Mouse (Mus musculus): ENCODE measurements around the gene Mfap4.

Gene Mfap4

GRCm38 (mm10) chr11:61484613-61485540, at the start of gene Mfap4:
Mfap4 (plus strand) TSS chr11:61485431.
- peak; percentile 61 for DNase-seq (ENCODE audit: low spot score)

- DNase-seq (ENCODE audit: low spot score): no peak
Measured at GRCm38 (mm10) chr11:61436298-61436697, 48.9 kb upstream of the Mfap4 start.

GRCm38 (mm10) chr11:61439170-61439569, 46.1 kb upstream of the Mfap4 start:
- DNase-seq (ENCODE audit: low spot score): no peak

GRCm38 (mm10) chr11:61440416-61440815, 44.8 kb upstream of the Mfap4 start:
- DNase-seq (ENCODE audit: low spot score): no peak

GRCm38 (mm10) chr11:61441670-61442069, 43.6 kb upstream of the Mfap4 start:
- DNase-seq (ENCODE audit: low spot score): no peak

- no peak for DNase-seq (ENCODE audit: low spot score)
Measured at GRCm38 (mm10) chr11:61443807-61444206, 41.4 kb upstream of the Mfap4 start.

- no peak for DNase-seq (ENCODE audit: low spot score)
Measured at GRCm38 (mm10) chr11:61447296-61447695, 37.9 kb upstream of the Mfap4 start.

GRCm38 (mm10) chr11:61448041-61448440, 37.2 kb upstream of the Mfap4 start:
- no peak for DNase-seq (ENCODE audit: low spot score)

DNA sequence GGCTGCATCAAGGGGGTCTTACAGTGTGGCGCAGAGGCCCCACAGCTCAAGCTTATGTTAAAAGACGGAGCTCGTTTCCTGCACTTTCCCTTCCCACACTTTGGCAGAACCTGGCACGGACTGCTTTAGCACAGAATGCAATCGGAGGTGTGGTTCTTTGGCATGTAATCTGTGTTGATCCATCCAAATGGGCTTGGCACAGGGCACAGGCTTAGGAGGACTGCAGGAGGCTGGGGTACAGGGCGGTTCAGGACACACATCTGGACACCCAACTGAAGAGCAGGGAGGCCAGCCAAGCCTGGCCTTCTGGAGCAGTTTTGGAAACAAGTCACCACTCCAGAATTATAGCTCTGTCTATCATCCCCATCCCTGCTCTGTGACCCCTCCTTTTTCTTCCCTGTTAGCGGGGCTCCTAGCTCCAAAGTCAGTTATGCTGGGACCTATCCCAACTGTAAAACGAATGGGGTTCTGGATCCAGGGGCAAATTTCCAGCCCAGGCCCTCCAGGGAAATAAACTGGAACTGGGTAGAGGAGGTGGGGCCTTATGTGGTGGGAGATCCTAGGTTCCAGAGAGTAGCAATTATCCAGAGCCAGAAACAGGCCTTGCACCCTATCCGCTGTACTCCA, 36.5 kb upstream of the Mfap4 start:
- no peak for DNase-seq (ENCODE audit: low spot score)

DNA sequence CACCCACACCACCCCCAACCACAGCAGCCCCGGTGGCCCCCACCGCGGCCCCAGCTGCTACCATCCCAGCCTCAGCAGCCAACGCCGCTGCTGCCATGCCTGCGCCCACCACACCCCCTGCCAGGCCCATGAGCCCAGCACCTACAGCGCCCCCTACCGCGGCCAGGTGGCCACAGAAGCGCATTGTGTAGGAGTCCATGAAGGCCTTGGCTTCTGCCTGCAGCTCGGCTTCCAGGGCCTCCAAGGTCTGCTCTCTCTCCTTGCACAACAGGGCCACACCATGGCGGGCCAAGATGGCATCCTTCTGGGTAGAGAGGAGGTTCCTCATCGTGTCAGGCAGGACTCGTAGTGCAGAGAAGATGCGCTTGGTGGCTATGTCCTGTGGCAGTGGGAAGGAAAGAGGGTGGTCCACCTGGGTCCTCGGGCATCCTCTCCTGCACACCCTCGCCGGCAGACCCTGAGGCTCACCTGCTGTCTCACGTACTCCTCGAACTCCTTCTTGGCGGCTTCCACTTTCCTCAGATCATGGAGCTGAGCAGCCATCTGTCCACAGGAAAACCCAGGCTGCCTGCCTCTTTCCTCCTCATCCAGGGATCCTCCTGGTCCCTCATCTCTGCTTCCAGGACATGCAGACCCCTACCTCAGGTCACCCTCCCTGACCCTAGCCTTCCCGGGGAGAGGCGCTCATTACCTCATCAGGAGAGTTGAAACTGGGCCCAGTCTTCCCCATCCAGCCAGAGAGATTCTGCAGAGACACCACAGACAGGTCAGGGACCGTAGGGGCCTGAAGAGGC, 35.5 kb upstream of the Mfap4 start:
- no peak for DNase-seq (ENCODE audit: low spot score)

- DNase-seq (ENCODE audit: low spot score): no peak
Measured at GRCm38 (mm10) chr11:61464071-61464470, 21.2 kb upstream of the Mfap4 start.

DNA sequence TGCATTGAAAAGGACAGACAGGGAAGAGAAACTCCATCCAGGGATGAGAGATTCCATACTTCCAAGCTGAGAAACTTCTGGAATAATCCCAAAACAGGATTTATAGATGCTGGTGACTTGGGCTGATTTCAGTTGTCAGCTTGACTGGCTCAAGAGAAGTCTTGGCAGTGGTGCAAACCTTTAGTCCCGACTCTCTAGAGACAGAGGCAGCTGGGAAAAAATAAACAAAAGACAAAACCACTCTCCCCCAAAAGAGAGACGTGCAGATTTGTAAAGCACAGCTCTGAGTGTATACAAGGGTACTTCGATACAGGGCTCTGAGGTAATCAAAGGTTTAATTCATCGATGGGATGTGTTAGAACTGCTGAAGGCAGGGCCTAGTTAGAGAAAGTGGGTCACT, 19.8 kb upstream of the Mfap4 start:
- DNase-seq (ENCODE audit: low spot score): no peak

- no peak for DNase-seq (ENCODE audit: low spot score)
Measured at GRCm38 (mm10) chr11:61468534-61468933, 16.7 kb upstream of the Mfap4 start.

GRCm38 (mm10) chr11:61469317-61469917, 15.8 kb upstream of the Mfap4 start:
- no peak for DNase-seq (ENCODE audit: low spot score)

GRCm38 (mm10) chr11:61470880-61471279, 14.4 kb upstream of the Mfap4 start:
- DNase-seq (ENCODE audit: low spot score): no peak

GRCm38 (mm10) chr11:61473630-61474029, 11.6 kb upstream of the Mfap4 start:
- DNase-seq (ENCODE audit: low spot score): no peak

DNA sequence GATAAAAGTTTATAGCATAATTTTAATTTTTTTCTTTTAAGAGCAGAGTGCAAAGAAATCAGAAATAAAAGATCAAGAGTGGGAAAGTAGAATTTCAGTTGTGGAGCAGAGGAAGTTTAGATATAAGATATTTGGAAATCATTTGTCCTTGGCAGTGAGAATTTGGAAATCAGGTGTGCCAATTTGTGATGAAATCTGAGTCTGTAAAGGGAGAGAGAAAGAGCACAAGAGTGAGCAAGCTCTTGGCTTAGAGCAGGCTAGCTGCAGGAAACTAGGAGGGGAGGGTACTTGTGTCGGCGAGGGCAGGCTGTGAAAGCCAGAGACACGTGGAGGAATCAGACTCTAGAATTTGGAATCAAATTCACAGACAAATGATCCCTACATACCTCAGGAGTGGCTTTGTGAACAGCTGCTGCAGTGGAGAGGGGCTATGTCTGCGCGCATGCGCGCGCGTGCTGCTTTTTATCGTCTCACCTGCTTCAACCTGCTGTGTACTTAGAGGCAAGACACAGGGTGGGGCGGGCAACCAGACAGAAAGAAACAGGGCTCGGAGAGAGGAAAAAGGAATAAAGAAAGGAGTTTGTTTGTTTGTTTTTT, 8.3 kb upstream of the Mfap4 start:
- DNase-seq (ENCODE audit: low spot score): peak; percentile 35

GRCm38 (mm10) chr11:61477566-61478508, 7.4 kb upstream of the Mfap4 start:
- DNase-seq (ENCODE audit: low spot score): no peak

DNA sequence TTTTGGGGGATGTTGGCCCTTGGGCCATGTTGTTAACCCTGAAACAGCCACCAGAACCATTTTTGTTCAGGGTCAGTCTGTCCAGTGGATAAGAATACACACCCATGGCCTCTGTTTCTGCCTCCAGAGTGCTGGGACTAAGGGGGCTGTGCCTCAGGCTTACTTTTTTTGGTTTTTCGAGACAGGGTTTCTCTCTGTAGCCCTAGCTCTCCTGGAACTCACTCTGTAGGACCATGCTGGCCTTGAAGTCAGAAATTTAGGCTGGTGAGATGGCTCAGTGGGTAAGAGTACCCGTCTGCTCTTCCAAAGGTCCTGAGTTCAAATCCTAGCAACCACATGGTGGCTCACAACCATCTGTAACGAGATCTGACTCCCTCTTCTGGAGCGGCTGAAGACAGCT, 6.4 kb upstream of the Mfap4 start:
- no peak for DNase-seq (ENCODE audit: low spot score)

- DNase-seq (ENCODE audit: low spot score): no peak
Measured at GRCm38 (mm10) chr11:61481239-61482090, 3.8 kb upstream of the Mfap4 start.

Measured in yolk sac, embryonic 10.5 days (tissue).